Mouse (Mus musculus) left cerebral cortex, postnatal 4 days (tissue): ENCODE measurements at regions not wholly inside any gene's neighbourhood (a gene's known extent, or its start where the extent isn't known, plus 50 kb on each side); places are given as distances from the start of the nearest gene placed in this dataset.

Experiments
- DNase-seq: peaks from one replicate; pipeline ENCODE4 v3.0.0-alpha.2; 2022
- intact Hi-C: fragments of 180-260 bp; cut with DNase I; formaldehyde crosslinking; loops from one replicate; pipeline ENCODE4 v1.15.1; 2025

DNA sequence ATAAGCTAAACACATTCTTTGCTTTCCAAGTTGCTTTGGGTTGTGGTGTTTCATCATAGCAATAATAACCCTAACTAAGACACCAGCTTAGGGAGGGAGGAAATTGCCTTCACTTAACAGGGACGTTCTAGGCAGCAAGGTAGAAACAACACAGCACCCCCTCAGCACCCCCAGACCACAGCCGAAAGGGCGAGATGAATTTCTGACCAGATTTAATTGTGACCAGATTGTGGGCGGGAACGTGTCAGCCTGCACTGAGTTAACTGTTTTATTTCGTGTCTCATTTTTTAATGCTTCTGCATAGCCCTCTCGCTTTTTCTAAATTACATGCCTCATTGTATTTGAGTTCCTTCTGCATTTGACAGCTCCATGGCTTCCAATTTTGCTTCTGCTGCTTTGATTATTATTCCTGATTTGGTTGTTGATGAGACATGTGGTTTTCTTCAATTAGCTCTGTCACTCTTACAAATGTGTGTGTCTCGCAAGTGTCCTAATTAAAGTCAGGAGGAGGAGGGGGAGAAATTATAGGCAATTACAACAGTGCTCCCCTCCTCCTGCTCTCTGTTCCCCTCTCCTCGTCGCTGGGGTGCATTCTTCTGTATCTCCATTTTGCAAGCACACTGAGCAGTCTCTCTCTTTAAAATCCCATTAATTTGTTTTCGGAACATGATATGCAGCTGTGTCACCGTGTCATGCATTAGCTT lies 155.6 kb upstream of the Sel1l start:
- no peak for DNase-seq
- intact Hi-C loops, result no loop called here

DNA sequence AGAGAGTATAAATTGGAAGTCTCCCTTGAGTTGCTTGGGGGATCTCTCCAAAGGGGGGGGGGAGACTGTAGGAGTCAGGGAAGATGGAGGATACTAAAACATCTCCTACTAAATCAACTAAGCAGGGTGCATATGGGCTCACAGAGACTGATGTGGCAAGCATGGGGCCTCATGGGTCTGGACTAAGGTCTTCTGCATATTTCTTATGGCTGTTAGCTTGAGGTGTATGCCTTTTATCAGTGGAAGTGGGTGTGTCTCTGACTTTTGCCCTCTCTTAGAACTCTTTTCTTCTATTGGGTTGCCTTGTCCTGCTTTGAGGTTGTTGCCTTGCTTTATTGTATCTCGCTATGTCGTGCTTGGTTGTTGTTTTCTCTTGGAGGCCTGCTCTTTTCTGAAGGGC lies 150.1 kb upstream of the Sel1l start:
- intact Hi-C loops, result no loop called here
- DNase-seq, result no peak

DNA sequence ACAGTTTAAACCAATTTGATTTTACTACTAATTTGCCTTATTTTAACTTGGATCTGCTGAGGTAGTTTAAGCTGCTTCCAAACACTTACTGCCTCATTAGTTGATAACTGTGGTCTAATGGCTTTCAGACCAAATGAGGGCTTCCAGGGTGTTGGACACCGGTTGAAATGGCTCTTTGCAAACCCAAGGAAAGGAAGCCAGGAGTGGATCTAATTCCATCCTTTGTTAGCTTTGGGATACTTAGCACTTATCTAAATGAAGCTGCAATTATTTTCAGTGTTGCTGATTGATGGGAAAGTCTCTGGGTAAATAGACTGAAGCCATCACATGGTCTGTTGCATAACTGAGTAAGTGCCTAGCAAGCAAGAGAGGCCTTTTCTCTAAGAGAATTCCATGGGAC lies 148.4 kb upstream of the Sel1l start:
- intact Hi-C loops, result no loop called here
- no peak for DNase-seq

DNA sequence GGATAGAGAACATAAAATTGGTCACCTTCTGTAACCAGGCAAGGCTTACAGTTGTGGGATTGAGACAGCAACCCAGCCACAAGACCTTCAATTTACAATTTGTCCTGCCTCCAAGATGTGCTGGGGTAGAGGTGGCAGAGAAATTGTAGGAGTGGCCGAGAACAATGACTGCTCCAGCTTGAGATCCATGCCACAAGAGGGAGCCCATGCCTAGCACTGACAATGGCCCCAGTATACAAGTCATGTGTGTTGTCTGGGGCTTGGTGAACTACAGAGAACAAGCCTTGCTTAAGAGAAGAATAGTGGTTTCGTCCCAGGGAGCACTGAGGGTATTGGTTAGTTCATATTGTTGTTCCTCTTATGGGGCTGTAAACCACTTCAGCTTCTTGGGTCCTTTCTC lies 146.6 kb upstream of the Sel1l start:
- intact Hi-C loops, result no loop called here
- no peak for DNase-seq

DNA sequence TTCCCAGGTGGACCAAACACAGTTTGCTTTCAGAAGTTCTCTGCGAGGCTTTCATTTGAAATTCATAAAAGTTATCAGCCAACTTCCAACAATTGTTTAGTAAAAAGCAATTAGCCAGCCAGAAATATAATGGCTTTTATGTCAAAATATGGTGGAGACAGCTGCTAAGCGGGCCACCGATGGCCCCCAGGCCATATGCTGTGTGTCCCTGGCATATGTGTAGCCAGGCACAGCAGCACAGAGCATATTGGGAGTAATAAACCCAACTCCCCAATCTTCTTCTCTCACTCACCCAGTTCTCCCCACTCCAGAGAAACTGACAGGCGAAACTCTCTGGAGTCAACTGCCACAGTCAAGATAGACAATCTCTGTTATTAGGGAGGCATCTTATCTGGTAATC lies 137.5 kb upstream of the Sel1l start:
- DNase-seq, result peak; percentile 42
- intact Hi-C loops, result no loop called here

DNA sequence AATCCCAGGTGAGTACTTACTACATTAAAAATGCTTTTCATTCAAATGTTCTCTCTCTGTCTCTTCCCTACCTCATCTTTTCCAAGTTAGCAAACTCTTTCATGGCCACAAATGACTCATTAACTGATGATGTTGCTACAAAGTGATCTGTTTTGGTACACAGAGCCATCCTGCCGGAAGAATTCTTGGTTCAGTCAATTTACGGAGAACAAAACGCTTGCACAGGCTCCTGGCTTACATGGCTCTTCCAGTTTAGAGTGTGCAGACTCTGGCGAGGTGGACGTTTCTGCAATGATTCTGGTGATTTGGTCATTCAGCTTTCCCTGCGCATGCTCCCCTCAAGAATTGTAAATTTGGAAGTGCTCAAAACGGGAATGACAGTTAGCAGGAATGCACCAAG lies 131.4 kb upstream of the Sel1l start:
- intact Hi-C loops, result no loop called here
- no peak for DNase-seq

DNA sequence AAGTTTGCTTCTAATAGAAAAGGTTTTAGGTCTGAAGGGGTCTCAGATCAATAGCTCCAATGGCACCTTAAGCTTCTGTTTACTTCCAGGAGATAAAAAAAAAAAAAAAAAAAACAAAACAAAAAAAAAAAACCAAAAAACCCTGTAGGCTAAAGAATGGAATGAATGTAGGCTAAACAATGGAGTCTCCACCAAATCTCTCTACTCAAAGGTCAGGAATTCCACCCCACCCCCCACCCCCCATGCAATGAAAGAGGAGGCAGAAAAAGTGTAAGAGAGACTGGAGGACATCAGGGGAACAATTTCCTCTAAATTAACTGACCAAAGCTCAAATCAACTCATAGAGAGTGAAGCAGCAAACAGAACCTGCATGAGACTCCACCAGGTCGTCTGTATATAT lies 122.1 kb upstream of the Sel1l start:
- intact Hi-C loops, result no loop called here

DNA sequence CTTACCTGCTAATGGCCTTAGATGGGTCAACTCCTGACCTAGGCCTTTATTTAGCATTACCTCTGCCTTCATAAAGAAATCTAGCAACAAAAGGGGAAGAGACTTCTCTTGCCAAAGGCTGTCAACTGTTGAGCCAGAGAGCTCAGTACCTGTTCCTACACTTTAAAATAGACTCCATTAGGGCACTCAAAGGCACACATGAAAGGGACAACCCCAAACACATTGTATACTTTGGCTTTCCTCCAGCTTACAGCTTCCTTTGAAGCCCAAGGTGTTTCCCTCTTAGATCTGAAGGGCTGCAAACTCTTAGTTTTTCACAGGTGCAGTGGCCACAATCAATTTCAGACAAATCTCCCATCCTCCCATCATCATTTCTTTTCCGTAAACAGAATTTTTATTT lies 117.0 kb upstream of the Sel1l start:
- intact Hi-C loops, result loop anchor here (2.0 kb wide), 1 partner anchor 43 kb away; no protein-coding TSS in a partner anchor
- DNase-seq, result no peak

More for the DNA sequence above, 122.1 kb upstream of the Sel1l start:
- DNase-seq, result no peak

DNA sequence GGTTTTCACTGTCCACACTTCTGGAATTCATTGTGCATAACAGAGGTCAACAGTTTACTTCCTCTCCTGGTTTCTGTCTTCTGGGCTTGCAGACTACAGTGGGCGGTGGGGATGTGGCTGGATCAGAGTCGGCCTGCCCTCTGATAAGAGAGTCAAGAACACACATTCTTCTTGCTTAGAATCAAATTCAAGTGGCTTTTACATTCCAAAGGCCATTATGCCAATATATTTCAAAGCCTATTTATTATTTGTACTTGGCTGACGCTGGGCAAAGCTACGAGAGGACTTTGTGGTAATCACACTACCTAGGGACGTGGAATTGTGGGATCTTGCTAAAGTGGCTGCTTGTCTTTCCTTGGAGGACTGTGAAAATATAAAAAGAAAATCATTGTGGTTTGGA lies 114.3 kb upstream of the Sel1l start:
- no peak for DNase-seq
- intact Hi-C loops, result no loop called here

DNA sequence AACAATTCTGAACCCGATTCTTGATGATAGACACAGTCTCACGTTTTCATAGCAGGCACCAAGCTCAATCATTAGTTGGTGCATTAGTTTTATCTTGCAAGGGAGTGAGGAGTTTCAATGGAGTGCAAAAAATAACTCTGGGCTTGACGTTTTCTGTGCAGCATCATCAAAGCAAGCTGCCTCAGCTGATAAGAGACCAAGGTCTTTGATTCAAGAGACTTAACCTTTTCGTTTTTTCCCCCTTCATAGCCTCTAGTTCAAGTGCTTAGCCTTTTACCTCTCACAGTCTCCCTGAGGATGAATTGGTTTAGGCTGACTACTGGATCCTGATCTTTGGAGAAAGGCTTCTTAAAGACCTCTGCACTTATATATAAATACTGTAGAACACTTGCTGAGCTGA lies 109.1 kb upstream of the Sel1l start:
- intact Hi-C loops, result no loop called here
- DNase-seq, result no peak

DNA sequence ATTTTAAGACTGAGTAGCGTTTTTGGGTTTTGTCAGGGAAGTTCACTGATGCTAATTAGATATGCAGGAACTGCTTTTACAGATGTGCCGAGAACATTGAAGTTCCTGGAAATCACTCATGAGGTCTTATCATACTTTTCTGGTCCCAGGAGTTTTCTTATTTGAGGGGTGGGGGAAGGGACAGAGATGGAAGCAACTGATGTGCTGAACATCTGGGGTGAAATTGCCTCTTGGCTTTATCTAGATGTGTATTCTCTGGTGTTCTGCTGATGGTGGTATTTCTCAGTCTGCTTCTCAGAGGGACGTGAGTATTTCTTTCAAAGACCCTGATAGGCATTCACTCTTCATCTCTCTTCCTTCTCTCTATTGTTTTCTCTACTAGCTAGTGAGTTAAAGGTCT lies 107.5 kb upstream of the Sel1l start:
- no peak for DNase-seq
- intact Hi-C loops, result no loop called here

DNA sequence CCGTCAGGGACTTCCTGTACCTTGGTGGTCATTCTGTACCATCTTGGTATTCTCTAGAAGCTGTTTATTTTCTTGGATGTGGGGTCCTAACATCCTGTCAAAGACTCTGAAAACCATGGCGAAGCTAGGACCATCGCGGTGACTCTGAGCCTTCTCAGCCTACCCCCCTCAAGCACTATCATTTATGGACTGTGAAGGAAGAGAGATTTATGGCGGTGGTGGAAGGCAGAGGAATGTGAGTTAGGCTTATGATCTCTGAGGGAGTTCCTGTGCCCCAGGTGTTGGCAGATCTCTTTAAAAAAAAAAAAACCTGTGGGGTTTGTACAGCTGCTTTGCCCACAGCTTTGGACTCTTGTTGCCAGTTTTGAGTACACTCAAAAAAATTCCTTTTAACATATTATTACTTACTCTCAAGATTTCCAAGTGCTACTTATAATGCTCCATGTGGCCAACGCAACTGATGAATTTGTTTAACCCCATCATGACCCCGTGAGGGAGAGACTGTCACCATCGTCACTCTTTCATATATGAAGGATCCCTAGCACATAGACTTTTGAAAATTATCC lies 99.7 kb upstream of the Sel1l start:
- intact Hi-C loops, result no loop called here
- DNase-seq, result no peak

DNA sequence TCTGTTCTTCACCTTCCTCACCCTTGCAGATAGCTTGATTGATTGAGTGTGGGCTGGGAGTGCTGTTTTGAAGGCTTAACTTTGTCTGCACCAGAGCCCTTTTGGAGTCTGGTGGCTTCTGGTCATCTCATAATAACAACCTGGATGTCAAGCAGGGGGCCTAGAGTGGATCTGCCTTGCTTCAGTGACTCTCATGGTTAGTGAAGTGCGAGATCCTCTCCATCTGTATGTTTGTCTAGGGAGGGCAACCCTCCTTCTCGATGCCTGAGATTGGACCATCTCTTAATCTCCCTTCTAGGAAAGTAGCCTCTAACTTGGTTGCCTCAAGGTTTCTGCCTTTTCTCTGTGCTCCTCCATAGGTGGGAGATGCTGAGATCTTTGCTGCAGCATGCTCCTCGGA lies 99.0 kb upstream of the Sel1l start:
- DNase-seq, result no peak
- intact Hi-C loops, result no loop called here

DNA sequence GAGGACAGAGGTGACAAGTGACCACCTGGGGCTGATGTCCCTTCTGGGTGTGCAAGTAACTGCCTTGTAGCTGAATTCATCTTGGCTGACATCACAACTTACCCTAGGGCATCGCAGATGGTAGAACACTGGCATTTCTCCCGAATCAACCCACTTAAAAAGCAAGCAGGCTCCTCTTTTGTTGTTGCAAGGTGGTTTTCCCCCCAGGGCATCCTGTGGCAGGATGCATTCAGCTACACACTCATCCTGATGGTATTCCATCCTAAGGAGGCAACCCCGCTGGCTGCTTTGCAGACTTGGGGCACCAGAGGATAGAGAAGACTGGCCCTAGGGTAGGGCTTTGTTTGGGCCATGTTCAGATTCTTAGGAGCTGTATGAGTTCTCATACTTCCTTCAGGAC lies 97.6 kb upstream of the Sel1l start:
- DNase-seq, result no peak
- intact Hi-C loops, result no loop called here

DNA sequence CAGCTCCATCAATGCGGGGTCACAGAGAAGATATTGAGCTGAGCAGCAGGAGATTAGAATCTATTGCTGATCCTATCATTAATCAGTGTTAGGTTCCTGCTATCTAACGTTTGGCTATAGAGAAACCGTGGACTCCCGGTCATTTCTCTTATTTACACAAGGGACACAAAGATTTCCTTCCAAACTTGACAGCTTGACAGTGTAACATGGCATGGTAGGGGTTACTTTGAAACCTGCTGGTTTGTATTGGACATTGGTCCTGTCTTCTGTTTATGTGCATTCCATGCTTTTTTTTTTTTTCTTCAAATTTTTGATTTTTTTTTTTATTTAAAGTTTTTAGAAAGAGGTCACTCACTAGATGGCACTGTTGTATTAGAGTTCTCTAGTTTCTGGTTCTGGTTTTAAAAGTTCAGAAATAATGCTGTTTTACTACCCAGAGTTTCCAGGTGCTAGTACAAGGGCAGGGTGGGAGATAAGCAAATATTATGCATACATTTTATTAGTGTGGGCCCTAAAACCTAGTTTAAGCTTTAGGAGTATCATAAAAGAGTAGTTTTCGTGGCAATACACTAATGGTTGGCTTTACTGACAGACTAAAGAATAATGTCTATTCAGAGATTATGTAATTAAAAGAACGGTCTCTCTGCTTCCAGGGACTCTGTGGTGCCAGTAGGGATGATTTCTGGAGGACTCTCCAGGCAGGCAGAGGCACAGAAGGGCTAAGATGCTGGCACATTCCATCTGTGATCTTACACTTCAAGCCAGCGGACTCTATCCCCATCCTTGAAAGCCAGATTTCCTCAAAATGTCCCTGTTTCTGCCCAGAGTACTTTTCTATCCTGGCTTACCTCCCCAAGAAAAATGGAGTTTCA lies 83.8 kb upstream of the Sel1l start:
- intact Hi-C loops, result no loop called here
- DNase-seq, result no peak

DNA sequence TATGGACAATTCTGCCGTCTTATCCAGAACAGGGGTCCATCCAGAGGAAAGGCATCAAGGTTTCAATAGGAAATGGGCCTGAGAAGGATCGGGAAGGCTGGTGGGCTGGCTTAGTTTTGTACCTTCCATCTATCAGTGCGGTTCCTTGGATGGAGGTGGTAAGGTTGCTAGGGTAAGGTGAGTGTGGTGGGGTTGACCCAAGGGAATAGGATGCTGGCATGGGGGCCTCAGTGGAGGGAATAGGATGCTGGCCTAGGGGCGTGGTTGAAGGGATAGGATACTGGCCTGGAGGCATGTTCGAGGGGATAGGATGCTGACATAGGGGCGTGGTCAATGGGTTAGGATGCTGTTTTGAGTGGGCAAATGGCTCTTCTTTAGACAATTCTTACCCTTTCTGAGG lies 82.6 kb upstream of the Sel1l start:
- intact Hi-C loops, result no loop called here
- DNase-seq, result no peak

DNA sequence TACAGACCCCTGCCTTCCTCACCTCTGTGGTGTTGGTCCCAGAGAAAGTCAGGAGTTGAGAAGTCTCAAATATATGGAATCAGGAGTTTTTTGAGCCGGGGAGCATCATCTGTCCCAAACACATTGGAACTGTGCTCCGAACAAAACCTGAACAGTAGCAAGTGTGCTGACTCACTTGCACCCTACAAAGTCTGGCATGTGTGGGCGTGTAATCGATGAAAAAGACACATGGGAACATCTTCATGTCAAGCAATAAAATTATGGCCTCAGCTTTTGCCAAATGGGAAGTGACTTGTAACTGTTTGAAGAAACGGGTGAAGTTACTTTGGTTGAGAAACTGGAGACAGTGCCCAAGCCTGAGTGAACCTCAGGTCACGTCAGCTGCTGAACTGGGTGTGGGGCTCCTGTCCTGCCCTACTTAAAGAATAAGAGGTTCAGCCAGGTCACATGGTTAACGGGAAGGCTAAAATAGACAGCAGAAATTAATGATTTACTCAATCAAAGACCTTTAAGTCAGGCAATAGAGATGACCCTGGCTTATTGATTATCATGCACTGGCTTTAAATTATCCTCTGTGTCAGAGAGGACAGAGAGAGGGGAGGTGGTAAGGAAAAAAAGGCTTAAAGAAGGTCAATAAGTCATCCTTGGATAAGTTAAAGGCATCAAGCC lies 80.6 kb upstream of the Sel1l start:
- no peak for DNase-seq
- intact Hi-C loops, result no loop called here

DNA sequence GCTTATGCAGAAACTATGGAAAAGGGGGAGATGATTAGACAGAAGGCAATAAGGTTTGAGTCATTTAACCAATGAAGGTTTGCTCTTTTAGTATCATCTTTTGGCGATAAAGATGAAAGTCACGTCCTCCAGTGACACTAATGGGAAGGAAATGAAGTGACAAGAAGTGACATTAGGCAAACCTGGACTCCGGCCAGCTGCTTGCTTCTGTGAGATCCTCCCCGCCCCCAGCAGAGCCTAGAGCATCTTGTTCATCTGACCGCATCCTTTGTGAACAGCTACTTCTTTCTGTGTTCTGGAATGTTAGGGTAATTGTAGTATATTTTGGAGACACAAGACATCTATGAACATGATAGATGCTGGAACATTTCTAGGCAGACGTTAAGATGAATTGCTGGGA lies 78.6 kb upstream of the Sel1l start:
- intact Hi-C loops, result no loop called here
- DNase-seq, result peak; percentile 46

DNA sequence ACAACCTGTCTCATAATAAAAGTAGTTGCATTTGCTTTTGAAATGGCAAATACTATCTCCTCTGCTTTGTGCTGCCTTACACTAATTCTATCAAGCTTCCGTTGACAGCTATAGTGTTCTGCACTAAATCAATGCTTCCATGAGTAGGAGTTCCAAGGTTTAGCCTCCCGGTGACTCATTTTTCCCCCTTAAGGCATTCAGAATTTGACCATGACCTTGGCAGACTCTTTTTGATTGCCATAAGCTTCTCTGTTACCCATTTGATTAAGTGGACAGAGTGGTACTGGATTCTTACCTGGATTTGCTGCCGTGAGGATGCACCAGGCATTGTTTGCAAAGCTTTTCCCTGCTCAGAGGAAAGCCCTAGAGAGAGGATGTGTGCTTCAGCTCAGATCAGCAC lies 66.5 kb upstream of the Sel1l start:
- intact Hi-C loops, result no loop called here
- no peak for DNase-seq

DNA sequence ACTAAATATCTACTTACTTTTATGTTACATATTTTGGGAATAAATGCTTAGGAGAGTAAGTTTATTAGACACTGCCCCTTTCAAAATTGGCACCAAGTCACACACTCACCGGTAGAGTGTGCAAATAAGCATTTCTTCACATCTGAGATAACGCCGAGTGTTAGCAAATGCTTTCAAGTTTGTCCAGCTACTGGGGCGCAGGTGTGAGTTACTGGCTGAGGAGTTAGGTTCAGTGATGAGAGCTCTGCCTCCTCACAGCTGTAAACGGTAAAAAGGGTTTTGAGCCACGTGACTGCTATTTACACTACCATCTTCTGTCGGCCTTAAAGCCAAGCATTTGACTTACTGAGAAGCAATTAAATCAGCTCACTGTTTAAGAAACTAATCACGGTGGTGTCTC lies 61.6 kb upstream of the Sel1l start:
- intact Hi-C loops, result no loop called here
- DNase-seq, result no peak
